Mouse (Mus musculus) stomach, postnatal 0 days (tissue): ENCODE measurements at regions not wholly inside any gene's neighbourhood (a gene's known extent, or its start where the extent isn't known, plus 50 kb on each side); places are given as distances from the start of the nearest gene placed in this dataset.

Source experiments
- ATAC-seq: fragments of 200-750 bp; cut with Nextera tagmentation; 2 replicates; pipeline ENCODE4 v1.8.0; 2017; ENCODE audit not compliant: low FRiP score, low TSS enrichment
- DNase-seq: peaks from one replicate; pipeline ENCODE4 v3.0.0-alpha.2; 2016; ENCODE audit warnings: low spot score
- H3K27ac ChIP-seq: fragments of 300-500 bp; sonication (generic); replicated peaks from 2 replicates; pipeline ENCODE4 v1.5.1; 2014; ENCODE audit warnings: mild to moderate bottlenecking, control low read depth
- H3K27me3 ChIP-seq: fragments of 300-500 bp; sonication (generic); 2 replicates; pipeline ENCODE4 v1.6.1; 2014; ENCODE audit warnings: low read length; ENCODE audit not compliant: control insufficient read depth, insufficient read depth
- H3K36me3 ChIP-seq: fragments of 300-500 bp; sonication (generic); 2 replicates; pipeline ENCODE4 v1.6.1; 2014; ENCODE audit warnings: low read length, mixed read lengths; ENCODE audit not compliant: control insufficient read depth, insufficient read depth
- H3K4me1 ChIP-seq: fragments of 300-500 bp; sonication (generic); replicated peaks from 2 replicates; pipeline ENCODE4 v1.6.1; 2014; ENCODE audit warnings: antibody characterized with exemption; ENCODE audit not compliant: control insufficient read depth, insufficient read depth
- H3K4me2 ChIP-seq: fragments of 300-500 bp; sonication (generic); replicated peaks from 2 replicates; pipeline ENCODE4 v1.6.1; 2014; ENCODE audit warnings: low read depth, mild to moderate bottlenecking, control low read depth, moderate library complexity
- H3K4me3 ChIP-seq: fragments of 300-500 bp; sonication (generic); 2 replicates; pipeline ENCODE4 v1.5.1; 2014; ENCODE audit warnings: low read depth, low read length, control low read depth
- H3K9ac ChIP-seq: fragments of 300-500 bp; sonication (generic); 2 replicates; pipeline ENCODE4 v1.6.1; 2014; ENCODE audit warnings: mild to moderate bottlenecking, low read length, control low read depth, mixed read lengths
- H3K9me3 ChIP-seq: fragments of 300-500 bp; sonication (generic); 2 replicates; pipeline ENCODE4 v1.6.1; 2016; ENCODE audit warnings: low read length; ENCODE audit not compliant: control insufficient read depth
- CTCF ChIP-seq: IDR thresholded peaks from 2 replicates; pipeline ENCODE4 v1.5.1; 2016; ENCODE audit warnings: antibody characterized with exemption, low read depth, mild to moderate bottlenecking, moderate library complexity
- EP300 ChIP-seq: optimal IDR thresholded peaks from 2 replicates; pipeline ENCODE3; 2016; ENCODE audit warnings: antibody characterized with exemption
- WGBS: fragments of 180-500 bp; shearing (Covaris S2); extraction: QIAGEN DNeasy Blood & Tissue Kit; methylation state at CpG from one replicate; pipeline ENCODE4 v1.1.7; 2014; 5-methylcytosine and 5-hydroxymethylcytosine counted together

- Histone ChIP-seq H3K9ac (no peak overlapping the region), H3K4me2 (no peak overlapping the region), H3K27ac (no peak overlapping the region), H3K36me3 (no peaks in the 10 kb centered on the region), H3K4me1 (no peaks in the 10 kb centered on the region), H3K27me3 (no peaks in the 10 kb centered on the region), H3K9me3 (no peaks in the 10 kb centered on the region), H3K4me3 (no peak overlapping the region)
- WGBS = 85% methylated on average over 6 of the region's 6 CpGs
- TF ChIP-seq CTCF = no peak
- no peak for TF ChIP-seq EP300
- DNase-seq (no peak), ATAC-seq (no peak)
Observed at GRCm38 (mm10) chr14:54156536-54156935, 97.4 kb downstream of the Dad1 start.

GRCm38 (mm10) chr14:54152485-54153235, 101.2 kb downstream of the Dad1 start:
- H3K36me3 ChIP-seq = no peaks in the 10 kb centered on the region
- H3K4me3 ChIP-seq = no peak overlapping the region
- H3K27ac ChIP-seq = no peak overlapping the region
- DNase-seq (peak; percentile 77), ATAC-seq (no peak)
- 44% methylated on average over 6 of the region's 6 CpGs for WGBS
- H3K9ac ChIP-seq = no peak overlapping the region
- no peak for TF ChIP-seq EP300
- TF ChIP-seq CTCF = peak; percentile 84
- H3K9me3 ChIP-seq = no peaks in the 10 kb centered on the region
- no peak overlapping the region for H3K4me2 ChIP-seq
- no peaks in the 10 kb centered on the region for H3K4me1 ChIP-seq
- no peaks in the 10 kb centered on the region for H3K27me3 ChIP-seq

GRCm38 (mm10) chr14:54151921-54152320, 102.0 kb downstream of the Dad1 start:
- no peaks in the 10 kb centered on the region for H3K9me3 ChIP-seq
- no peaks in the 10 kb centered on the region for H3K36me3 ChIP-seq
- DNase-seq (no peak), ATAC-seq (no peak)
- no peak overlapping the region for H3K4me2 ChIP-seq
- 85% methylated on average over 2 of the region's 2 CpGs for WGBS
- no peaks in the 10 kb centered on the region for H3K4me1 ChIP-seq
- H3K4me3 ChIP-seq = no peak overlapping the region
- no peaks in the 10 kb centered on the region for H3K27me3 ChIP-seq
- TF ChIP-seq CTCF = no peak
- no peak for TF ChIP-seq EP300
- no peak overlapping the region for H3K27ac ChIP-seq
- no peak overlapping the region for H3K9ac ChIP-seq

- Histone ChIP-seq H3K9me3 (no peaks in the 10 kb centered on the region), H3K4me1 (no peaks in the 10 kb centered on the region), H3K27me3 (no peaks in the 10 kb centered on the region), H3K27ac (no peak overlapping the region), H3K4me3 (no peak overlapping the region), H3K9ac (no peak overlapping the region), H3K4me2 (no peak overlapping the region), H3K36me3 (no peaks in the 10 kb centered on the region)
- WGBS = 86% methylated on average over 3 of the region's 3 CpGs
- no peak for ATAC-seq
- TF ChIP-seq EP300 = no peak
- TF ChIP-seq CTCF = no peak
- DNase-seq = no peak
Observed at GRCm38 (mm10) chr14:54151272-54151671, 102.6 kb downstream of the Dad1 start.

- no peaks in the 10 kb centered on the region for H3K4me1 ChIP-seq
- ATAC-seq = no peak
- H3K27ac ChIP-seq = no peak overlapping the region
- no peak overlapping the region for H3K4me3 ChIP-seq
- DNase-seq = no peak
- H3K27me3 ChIP-seq = no peaks in the 10 kb centered on the region
- H3K9me3 ChIP-seq = no peaks in the 10 kb centered on the region
- no peaks in the 10 kb centered on the region for H3K36me3 ChIP-seq
- H3K4me2 ChIP-seq = no peak overlapping the region
- TF ChIP-seq EP300 = no peak
- no peak for TF ChIP-seq CTCF
- no peak overlapping the region for H3K9ac ChIP-seq
- 94% methylated on average over 5 of the region's 5 CpGs for WGBS
Observed at GRCm38 (mm10) chr14:54150221-54150620, 103.7 kb downstream of the Dad1 start.

- ATAC-seq (no peak), DNase-seq (no peak)
- 92% methylated on average over 10 of the region's 10 CpGs for WGBS
- Histone ChIP-seq H3K9ac (no peak overlapping the region), H3K4me1 (no peaks in the 10 kb centered on the region), H3K27ac (no peak overlapping the region), H3K4me3 (no peak overlapping the region), H3K9me3 (no peaks in the 10 kb centered on the region), H3K4me2 (no peak overlapping the region), H3K36me3 (no peaks in the 10 kb centered on the region), H3K27me3 (no peaks in the 10 kb centered on the region)
- TF ChIP-seq CTCF = no peak
- no peak for TF ChIP-seq EP300
Observed at GRCm38 (mm10) chr14:54148626-54149025, 105.3 kb downstream of the Dad1 start.
